Mouse (Mus musculus): ENCODE data around the gene Tent5a. TPM values are rescaled to one million over a fixed set of nuclear protein-coding genes. Genes with fewer than 3 reads are reported as not detected.

The Tent5a gene
- polyA plus RNA-seq, 1 experiment from 2014 or later, result 21.7 TPM

- H3K36me3 ChIP-seq, result no peaks in the 10 kb centered on the region
- H3K4me1 ChIP-seq, result no peaks in the 10 kb centered on the region
- 92% methylated on average over 7 of the region's 7 CpGs for WGBS
- H3K27me3 ChIP-seq (replicated peaks), result no peaks in the 10 kb centered on the region
- H3K4me3 ChIP-seq (replicated peaks), result no peak overlapping the region
- H3K9ac ChIP-seq, result no peak overlapping the region
- no peak for ATAC-seq (ENCODE audit: insufficient read depth, low FRiP score, low read depth)
- H3K9me3 ChIP-seq, result no peaks in the 10 kb centered on the region
- H3K27ac ChIP-seq, result no peak overlapping the region
- H3K4me2 ChIP-seq, result no peak overlapping the region
Measured at GRCm38 (mm10) chr9:85336046-85336445, 8.9 kb upstream of the Tent5a start.

DNA sequence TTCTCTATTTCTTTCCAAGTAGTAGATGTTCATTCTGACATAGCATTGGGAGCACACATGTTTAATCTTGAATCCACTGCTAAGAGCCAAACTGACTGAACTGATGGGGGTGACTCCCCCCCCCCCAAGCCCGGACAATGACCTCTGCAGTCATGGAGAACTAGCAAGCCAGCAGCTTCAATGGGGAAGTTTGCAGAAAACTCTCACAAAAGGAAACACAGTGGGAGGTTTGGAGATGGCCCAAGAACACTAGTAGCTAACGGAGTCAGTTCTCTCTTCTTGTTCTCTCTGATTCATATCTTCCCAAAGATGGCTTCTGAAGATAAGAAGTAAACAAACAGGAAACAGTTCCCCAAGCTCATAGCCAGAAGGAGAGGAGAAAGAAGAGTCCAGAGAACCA, 4.4 kb upstream of the Tent5a start:
- no peak overlapping the region for H3K27ac ChIP-seq
- no peak for ATAC-seq (ENCODE audit: insufficient read depth, low FRiP score, low read depth)
- H3K9me3 ChIP-seq, result no peaks in the 10 kb centered on the region
- H3K27me3 ChIP-seq (replicated peaks), result no peaks in the 10 kb centered on the region
- H3K36me3 ChIP-seq, result no peaks in the 10 kb centered on the region
- no peak overlapping the region for H3K4me3 ChIP-seq (replicated peaks)
- no peak overlapping the region for H3K4me2 ChIP-seq
- H3K9ac ChIP-seq, result no peak overlapping the region
- 71% methylated on average over 2 of the region's 2 CpGs for WGBS
- no peaks in the 10 kb centered on the region for H3K4me1 ChIP-seq

- Histone ChIP-seq H3K36me3 (no peaks in the 10 kb centered on the region), H3K27ac (peak overlapping the region; percentile 86)
- WGBS, result 1% methylated on average over 16 of the region's 16 CpGs
Measured at GRCm38 (mm10) chr9:85328259-85328658, 1.1 kb upstream of the Tent5a start.

DNA sequence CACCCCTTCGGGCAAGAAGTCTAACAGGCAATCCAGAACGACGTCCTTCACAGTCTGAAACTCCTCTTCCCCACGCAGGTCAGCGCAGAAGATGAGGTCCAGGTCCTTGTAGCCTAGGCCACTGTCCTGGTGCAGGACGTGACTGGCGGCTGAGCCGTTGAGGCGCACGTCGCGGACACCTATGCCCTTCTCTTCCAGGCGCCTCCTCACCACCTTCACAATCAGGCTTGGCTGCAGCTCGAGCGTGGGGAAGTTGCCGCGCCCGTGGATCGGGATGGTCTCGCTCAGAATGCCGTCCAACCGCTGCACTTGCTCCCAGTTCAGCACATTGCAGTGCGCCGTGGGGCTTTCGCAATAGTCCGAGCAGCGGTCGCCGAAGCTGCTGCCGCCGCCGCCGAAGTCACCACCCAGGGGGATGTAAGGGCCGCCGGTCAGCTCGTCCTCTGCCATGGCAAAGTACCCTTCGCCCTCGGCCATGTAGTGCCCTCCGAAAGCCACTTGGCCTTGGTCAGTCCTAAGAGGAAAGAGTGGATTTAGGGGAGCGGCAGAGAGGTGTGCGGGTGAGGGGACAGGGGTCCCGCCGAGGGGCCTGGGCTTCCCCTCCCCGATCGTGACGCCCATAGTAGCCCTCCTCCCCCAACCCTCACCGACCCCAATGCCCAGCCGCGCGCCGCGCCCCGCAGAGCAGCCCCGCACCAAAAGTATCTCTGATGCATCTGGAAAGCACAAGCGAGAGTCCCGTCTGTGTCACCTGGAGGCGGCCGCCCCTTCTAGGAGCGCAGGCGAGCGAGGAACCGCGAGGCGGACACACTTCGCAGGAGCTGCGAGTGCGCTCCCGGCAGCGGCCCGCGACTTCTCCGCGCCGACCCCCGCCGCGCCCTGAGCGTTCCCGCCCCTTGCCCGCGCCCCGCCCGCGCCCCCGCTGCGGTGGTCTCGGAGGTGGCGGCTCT, 581 bp downstream of the Tent5a start:
- H3K27ac ChIP-seq, result peak overlapping the region; percentile 86
- no peaks in the 10 kb centered on the region for H3K36me3 ChIP-seq
- H3K4me2 ChIP-seq, result peak overlapping the region; percentile 84
- peak overlapping the region; percentile 59 for H3K9ac ChIP-seq
- H3K4me3 ChIP-seq (replicated peaks), result peak overlapping the region; percentile 80
- no peaks in the 10 kb centered on the region for H3K9me3 ChIP-seq
- ATAC-seq (ENCODE audit: insufficient read depth, low FRiP score, low read depth), result peak; percentile 24
- under 1% methylated on average over 87 of the region's 88 CpGs for WGBS
- H3K4me1 ChIP-seq, result no peaks in the 10 kb centered on the region
- H3K27me3 ChIP-seq (replicated peaks), result no peaks in the 10 kb centered on the region

More at GRCm38 (mm10) chr9:85328259-85328658, 1.1 kb upstream of the Tent5a start:
- Histone ChIP-seq H3K4me3 (replicated peaks) (peak overlapping the region; percentile 80), H3K27me3 (replicated peaks) (no peaks in the 10 kb centered on the region), H3K4me1 (no peaks in the 10 kb centered on the region), H3K4me2 (peak overlapping the region; percentile 84), H3K9ac (peak overlapping the region; percentile 51), H3K9me3 (no peaks in the 10 kb centered on the region)
- peak; percentile 17; the same call in 1 of the 2 replicates for ATAC-seq (ENCODE audit: insufficient read depth, low FRiP score, low read depth)

GRCm38 (mm10) chr9:85325201-85325868, 1.8 kb downstream of the Tent5a start:
- peak overlapping the region; percentile 80 for H3K4me3 ChIP-seq (replicated peaks)
- no peak for ATAC-seq (ENCODE audit: insufficient read depth, low FRiP score, low read depth)
- H3K27ac ChIP-seq, result no peak overlapping the region
- H3K9me3 ChIP-seq, result no peaks in the 10 kb centered on the region
- no peak overlapping the region for H3K9ac ChIP-seq
- H3K4me1 ChIP-seq, result no peaks in the 10 kb centered on the region
- no peaks in the 10 kb centered on the region for H3K36me3 ChIP-seq
- WGBS, result 24% methylated on average over 17 of the region's 17 CpGs
- no peaks in the 10 kb centered on the region for H3K27me3 ChIP-seq (replicated peaks)
- H3K4me2 ChIP-seq, result peak overlapping the region; percentile 84

- Histone ChIP-seq H3K27ac (no peak overlapping the region), H3K4me2 (peak overlapping the region; percentile 84), H3K4me1 (no peaks in the 10 kb centered on the region), H3K36me3 (no peaks in the 10 kb centered on the region), H3K9ac (no peak overlapping the region), H3K4me3 (replicated peaks) (peak overlapping the region; percentile 80), H3K27me3 (replicated peaks) (no peaks in the 10 kb centered on the region), H3K9me3 (no peaks in the 10 kb centered on the region)
- WGBS, result 71% methylated on average over 11 of the region's 11 CpGs
- no peak for ATAC-seq (ENCODE audit: insufficient read depth, low FRiP score, low read depth)
Measured at GRCm38 (mm10) chr9:85324158-85324875, 2.8 kb downstream of the Tent5a start.

DNA sequence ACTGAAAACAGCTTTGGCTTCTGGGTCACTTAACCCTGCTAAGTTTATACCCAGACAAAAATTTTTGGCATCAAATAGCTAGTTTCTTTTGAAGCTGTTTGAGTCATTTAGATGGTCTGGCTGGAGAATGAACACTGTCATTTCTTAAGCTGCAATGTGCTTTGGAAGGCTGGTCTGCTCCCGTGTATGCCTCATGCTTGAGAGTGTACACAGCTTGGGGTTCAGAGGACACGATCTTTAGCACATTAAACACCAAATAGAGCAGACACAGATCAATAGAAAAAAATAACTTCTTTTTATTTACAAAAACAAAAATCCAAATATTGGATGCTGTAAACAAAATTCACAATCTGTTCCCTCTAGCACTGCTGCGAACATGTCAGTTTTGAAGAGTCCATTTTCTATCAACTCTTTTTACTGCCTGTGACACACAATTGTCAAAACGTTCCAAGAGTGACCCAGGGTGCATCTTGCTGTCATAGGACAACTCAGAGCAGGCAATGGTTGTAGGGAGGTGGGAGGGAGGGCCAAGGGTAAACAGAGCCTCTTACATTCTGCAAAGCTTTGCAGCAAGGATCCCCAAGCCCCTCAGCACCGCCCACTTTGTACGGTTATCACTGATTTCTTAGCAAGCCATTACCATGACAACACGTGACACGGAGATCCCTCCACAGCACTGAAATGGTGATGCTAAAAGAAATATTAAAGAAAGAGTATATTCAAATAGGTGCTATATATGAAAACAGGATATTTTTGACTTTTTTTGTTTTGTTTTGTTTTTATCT, 6.8 kb downstream of the Tent5a start:
- no peak overlapping the region for H3K9ac ChIP-seq

GRCm38 (mm10) chr9:85316122-85316521, 11.0 kb downstream of the Tent5a start:
- no peak for ATAC-seq (ENCODE audit: insufficient read depth, low FRiP score, low read depth)
- Histone ChIP-seq H3K9ac (no peak overlapping the region), H3K4me1 (no peaks in the 10 kb centered on the region), H3K36me3 (no peaks in the 10 kb centered on the region), H3K27me3 (replicated peaks) (no peaks in the 10 kb centered on the region), H3K4me2 (no peak overlapping the region), H3K4me3 (replicated peaks) (no peak overlapping the region), H3K27ac (no peak overlapping the region), H3K9me3 (no peaks in the 10 kb centered on the region)
- 48% methylated on average over 1 of the region's 1 CpGs for WGBS

More for the DNA sequence above, 6.8 kb downstream of the Tent5a start:
- Histone ChIP-seq H3K36me3 (no peaks in the 10 kb centered on the region), H3K4me3 (replicated peaks) (no peak overlapping the region), H3K4me2 (no peak overlapping the region), H3K27ac (no peak overlapping the region), H3K4me1 (no peaks in the 10 kb centered on the region), H3K27me3 (replicated peaks) (no peaks in the 10 kb centered on the region), H3K9me3 (no peaks in the 10 kb centered on the region)
- ATAC-seq (ENCODE audit: insufficient read depth, low FRiP score, low read depth), result no peak
- 61% methylated on average over 8 of the region's 8 CpGs for whole genome bisulfite sequencing

- H3K4me1 ChIP-seq, result no peaks in the 10 kb centered on the region
- no peak for ATAC-seq (ENCODE audit: insufficient read depth, low FRiP score, low read depth)
- no peak within 1 kb of the TSS for H3K4me3 ChIP-seq (replicated peaks)
Measured at GRCm38 (mm10) chr9:85312473-85312872, 14.7 kb downstream of the Tent5a start, which contains the start of gene Gm11114. TSS of gene Gm11114 (plus strand) at chr9:85312773.

GRCm38 (mm10) chr9:85303378-85303777, 23.8 kb downstream of the Tent5a start:
- H3K9ac ChIP-seq, result no peak overlapping the region
- WGBS, result 80% methylated on average over 3 of the region's 3 CpGs
- no peak overlapping the region for H3K27ac ChIP-seq
- H3K27me3 ChIP-seq (replicated peaks), result no peaks in the 10 kb centered on the region
- no peak overlapping the region for H3K4me2 ChIP-seq
- no peaks in the 10 kb centered on the region for H3K36me3 ChIP-seq
- H3K4me3 ChIP-seq (replicated peaks), result no peak overlapping the region
- no peaks in the 10 kb centered on the region for H3K9me3 ChIP-seq
- no peak for ATAC-seq (ENCODE audit: insufficient read depth, low FRiP score, low read depth)
- H3K4me1 ChIP-seq, result no peaks in the 10 kb centered on the region

More at GRCm38 (mm10) chr9:85312473-85312872, 14.7 kb downstream of the Tent5a start, which contains the start of gene Gm11114:
- Histone ChIP-seq H3K27ac (no peak within 1 kb of the TSS), H3K27me3 (replicated peaks) (no peaks in the 10 kb centered on the region), H3K9ac (no peak within 1 kb of the TSS), H3K4me2 (no peak within 1 kb of the TSS), H3K36me3 (no peaks in the 10 kb centered on the region), H3K9me3 (no peaks in the 10 kb centered on the region)
- 86% methylated on average over 6 of the region's 6 CpGs for WGBS

DNA sequence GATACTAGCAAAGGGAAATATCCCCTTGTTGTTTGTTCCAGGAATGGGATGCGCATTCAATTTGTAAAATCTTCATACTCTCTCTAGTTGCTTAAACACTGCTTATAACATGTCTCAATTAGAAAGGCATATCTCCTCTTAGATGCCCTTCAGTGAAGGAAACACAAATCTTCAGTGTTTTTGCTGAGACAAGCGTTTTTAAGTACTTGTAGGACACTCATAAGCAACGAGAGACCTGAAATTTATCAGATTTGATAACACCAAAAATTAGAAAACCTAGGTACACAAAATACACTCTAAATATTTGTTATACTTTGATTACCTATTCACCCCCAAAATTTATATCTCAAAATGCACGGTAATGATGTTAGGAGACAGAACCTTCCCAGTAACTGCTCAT, 24.3 kb downstream of the Tent5a start:
- H3K27me3 ChIP-seq (replicated peaks), result no peaks in the 10 kb centered on the region
- H3K4me1 ChIP-seq, result no peaks in the 10 kb centered on the region
- no peak for ATAC-seq (ENCODE audit: insufficient read depth, low FRiP score, low read depth)
- H3K9me3 ChIP-seq, result no peaks in the 10 kb centered on the region
- H3K4me3 ChIP-seq (replicated peaks), result no peak overlapping the region
- no peaks in the 10 kb centered on the region for H3K36me3 ChIP-seq
- no peak overlapping the region for H3K9ac ChIP-seq
- 76% methylated on average over 4 of the region's 4 CpGs for WGBS
- H3K4me2 ChIP-seq, result no peak overlapping the region
- no peak overlapping the region for H3K27ac ChIP-seq

Measured in stomach, embryonic 15.5 days (tissue).